Mouse (Mus musculus): ENCODE data around the gene Smarcal1. TPM values are rescaled to one million over a fixed set of nuclear protein-coding genes. Genes with fewer than 3 reads are reported as not detected.

The Smarcal1 gene
- 10 to 100 TPM; 13.7 to 15.9 TPM for polyA plus RNA-seq (2017; shearing (Covaris generic))

GRCm38 (mm10) chr1:72582947-72583731 is at the start of gene Smarcal1:
Gene Smarcal1 (plus strand): TSS chr1:72583251.
- peak; percentile 100 for ATAC-seq

GRCm38 (mm10) chr1:72533439-72533838 is 49.6 kb upstream of the Smarcal1 start:
- ATAC-seq: no peak

- ATAC-seq: no peak
Observed at GRCm38 (mm10) chr1:72535725-72536571, 47.1 kb upstream of the Smarcal1 start.

- no peak for ATAC-seq
Observed at GRCm38 (mm10) chr1:72536611-72537351, 46.3 kb upstream of the Smarcal1 start, which contains the start of gene March4. Gene March4 (minus strand): TSS chr1:72536930.

- ATAC-seq: no peak
Observed at GRCm38 (mm10) chr1:72538266-72538665, 44.8 kb upstream of the Smarcal1 start.

GRCm38 (mm10) chr1:72550317-72550716 is 32.7 kb upstream of the Smarcal1 start:
- no peak for ATAC-seq

- ATAC-seq: no peak
Observed at GRCm38 (mm10) chr1:72556471-72556870, 26.6 kb upstream of the Smarcal1 start.

- no peak for ATAC-seq
Observed at GRCm38 (mm10) chr1:72558625-72559024, 24.4 kb upstream of the Smarcal1 start.

- no peak for ATAC-seq
Observed at GRCm38 (mm10) chr1:72564334-72564962, 18.6 kb upstream of the Smarcal1 start.

GRCm38 (mm10) chr1:72567056-72567455 is 16.0 kb upstream of the Smarcal1 start:
- ATAC-seq: no peak

GRCm38 (mm10) chr1:72568725-72569124 is 14.3 kb upstream of the Smarcal1 start:
- ATAC-seq: no peak

GRCm38 (mm10) chr1:72574047-72574446 is 9.0 kb upstream of the Smarcal1 start:
- no peak for ATAC-seq

GRCm38 (mm10) chr1:72574608-72575007 is 8.4 kb upstream of the Smarcal1 start:
- no peak for ATAC-seq

- ATAC-seq: no peak
Observed at GRCm38 (mm10) chr1:72575121-72575520, 7.9 kb upstream of the Smarcal1 start.

- no peak for ATAC-seq
Observed at GRCm38 (mm10) chr1:72577481-72577922, 5.5 kb upstream of the Smarcal1 start.

GRCm38 (mm10) chr1:72578351-72578750 is 4.7 kb upstream of the Smarcal1 start:
- ATAC-seq: no peak

- no peak for ATAC-seq
Observed at GRCm38 (mm10) chr1:72578806-72579205, 4.2 kb upstream of the Smarcal1 start.

- no peak for ATAC-seq
Observed at GRCm38 (mm10) chr1:72583906-72584305, 855 bp downstream of the Smarcal1 start.

GRCm38 (mm10) chr1:72585971-72586875 is 3.2 kb downstream of the Smarcal1 start:
- ATAC-seq: no peak

- ATAC-seq: no peak
Observed at GRCm38 (mm10) chr1:72587532-72587931, 4.5 kb downstream of the Smarcal1 start.

GRCm38 (mm10) chr1:72588763-72589162 is 5.7 kb downstream of the Smarcal1 start:
- no peak for ATAC-seq
